Mouse (Mus musculus) E14TG2a.4 (cell line): Measurements from ENCODE around the gene Coil.

Source experiments
- CTCF ChIP-seq: conservative IDR thresholded peaks from 2 replicates; pipeline ENCODE4 v1.5.1; 2014; ENCODE audit warnings: low read length
- POU5F1 ChIP-seq: IDR thresholded peaks from 2 replicates; pipeline ENCODE4 v1.6.1; 2014; ENCODE audit warnings: low read length, borderline replicate concordance

DNA sequence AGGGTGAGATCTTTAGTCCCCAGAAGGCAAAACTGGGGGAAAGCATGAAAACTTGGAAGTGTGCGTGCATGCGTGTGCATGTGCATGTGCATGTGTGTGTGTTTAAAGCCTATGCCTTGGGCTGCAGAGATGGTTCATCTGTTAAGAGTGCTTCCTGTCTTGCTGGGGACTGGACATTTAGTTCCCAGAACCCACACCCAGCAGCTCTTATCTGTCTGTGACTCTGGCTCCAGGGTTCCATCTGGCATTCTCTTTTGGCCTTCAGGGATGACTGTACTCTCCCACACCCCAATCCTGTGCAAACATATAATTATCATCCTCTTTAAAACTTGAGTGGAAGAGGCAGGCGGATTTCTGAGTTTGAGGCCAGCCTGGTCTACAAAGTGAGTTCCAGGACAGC is 56.1 kb downstream of the Coil start:
- no peak for TF ChIP-seq CTCF
- TF ChIP-seq POU5F1: no peak
